Mouse (Mus musculus): ENCODE measurements around the gene Cct3.
"Not testable (repeated sequence)": the region's sequence is repeated elsewhere in the genome, so short reads cannot be mapped to it uniquely, and the experiment has no call there.

The Cct3 gene

GRCm38 (mm10) chr3:88296561-88297318 lies at the start of gene Cct3, which contains the start of gene Tsacc:
TSS of gene Cct3 (plus strand) at chr3:88297116.
TSS of gene Tsacc (minus strand) at chr3:88296999.
- DNase-seq (ENCODE audit: low spot score) = peak; percentile 99

- no peak for DNase-seq (ENCODE audit: low spot score)
Observed at GRCm38 (mm10) chr3:88247666-88248065, 49.2 kb upstream of the Cct3 start.

- DNase-seq (ENCODE audit: low spot score) = no peak
Observed at GRCm38 (mm10) chr3:88248406-88248805, 48.5 kb upstream of the Cct3 start.

GRCm38 (mm10) chr3:88252739-88253138 lies 44.2 kb upstream of the Cct3 start:
- DNase-seq (ENCODE audit: low spot score) = no peak

- DNase-seq (ENCODE audit: low spot score) = no peak
Observed at GRCm38 (mm10) chr3:88254268-88254926, 42.5 kb upstream of the Cct3 start, which contains the start of gene Rhbg. TSS of gene Rhbg (minus strand) at chr3:88254709.

- DNase-seq (ENCODE audit: low spot score) = no peak
Observed at GRCm38 (mm10) chr3:88255950-88256349, 41.0 kb upstream of the Cct3 start.

- DNase-seq (ENCODE audit: low spot score) = no peak
Observed at GRCm38 (mm10) chr3:88256382-88256781, 40.5 kb upstream of the Cct3 start.

- no peak for DNase-seq (ENCODE audit: low spot score)
Observed at GRCm38 (mm10) chr3:88262346-88262745, 34.6 kb upstream of the Cct3 start.

GRCm38 (mm10) chr3:88268014-88268413 lies 28.9 kb upstream of the Cct3 start:
- not testable (repeated sequence) for DNase-seq (ENCODE audit: low spot score)

GRCm38 (mm10) chr3:88268991-88269390 lies 27.9 kb upstream of the Cct3 start:
- peak; percentile 83 for DNase-seq (ENCODE audit: low spot score)

- DNase-seq (ENCODE audit: low spot score) = not testable (repeated sequence)
Observed at GRCm38 (mm10) chr3:88271298-88271697, 25.6 kb upstream of the Cct3 start.

- no peak for DNase-seq (ENCODE audit: low spot score)
Observed at GRCm38 (mm10) chr3:88271859-88272258, 25.1 kb upstream of the Cct3 start.

GRCm38 (mm10) chr3:88274002-88274401 lies 22.9 kb upstream of the Cct3 start:
- DNase-seq (ENCODE audit: low spot score) = no peak

- no peak for DNase-seq (ENCODE audit: low spot score)
Observed at GRCm38 (mm10) chr3:88276121-88276520, 20.8 kb upstream of the Cct3 start.

- peak; percentile 67 for DNase-seq (ENCODE audit: low spot score)
Observed at GRCm38 (mm10) chr3:88276529-88277143, 20.3 kb upstream of the Cct3 start.

- DNase-seq (ENCODE audit: low spot score) = no peak
Observed at GRCm38 (mm10) chr3:88280035-88280434, 16.9 kb upstream of the Cct3 start.

- DNase-seq (ENCODE audit: low spot score) = not testable (repeated sequence)
Observed at GRCm38 (mm10) chr3:88281141-88281916, 15.6 kb upstream of the Cct3 start.

GRCm38 (mm10) chr3:88284815-88285564 lies 11.9 kb upstream of the Cct3 start:
- DNase-seq (ENCODE audit: low spot score) = not testable (repeated sequence)

GRCm38 (mm10) chr3:88285565-88285895 lies 11.4 kb upstream of the Cct3 start:
- DNase-seq (ENCODE audit: low spot score) = not testable (repeated sequence)

GRCm38 (mm10) chr3:88287110-88287509 lies 9.8 kb upstream of the Cct3 start, which contains the start of gene Gm38392:
TSS of gene Gm38392 (minus strand) at chr3:88287210.
- DNase-seq (ENCODE audit: low spot score) = no peak

- DNase-seq (ENCODE audit: low spot score) = not testable (repeated sequence)
Observed at GRCm38 (mm10) chr3:88288133-88288713, 8.7 kb upstream of the Cct3 start.
